Comparison of ENCODE assay signal across 16 mouse cellular contexts in genomic region chr8:108327711-108328110, GRCm38 (mm10).
DNase-seq lines count a peak whose midpoint lies in the region; ATAC-seq and TF ChIP-seq lines count a peak whose summit lies in the region.
"Had no signal": no experiment of that assay in that cellular context is flagged by ENCODE, and none has a peak within 500 bp of the region (broad histone marks: within the 10 kb centered on the region; RNA-seq: fewer than 3 reads in every experiment).

No protein-coding gene starts in this region.

- no peak for TF ChIP-seq EP300 in stomach, postnatal 0 days (optimal IDR thresholded peaks at IDR 0.05)

- H3K4me3 ChIP-seq in forebrain, embryonic 14.5 days (ENCODE audit: low read depth, low read length): no peak overlapping the region
- no peak overlapping the region for H3K4me3 ChIP-seq in forebrain, embryonic 13.5 days
- no peak overlapping the region for H3K4me3 ChIP-seq in stomach, postnatal 0 days (ENCODE audit: low read depth, low read length)
- H3K4me3 ChIP-seq: hindbrain, embryonic 10.5 days; liver, embryonic 13.5 days; neural tube, embryonic 15.5 days had no signal

- 36% methylated on average over 2 of the region's 2 CpGs for WGBS in forebrain, embryonic 14.5 days
- WGBS in forebrain, embryonic 13.5 days: 54% methylated on average over 2 of the region's 2 CpGs
- 72% methylated on average over 2 of the region's 2 CpGs for WGBS in stomach, postnatal 0 days

- no peaks in the 10 kb centered on the region for H3K27me3 ChIP-seq in forebrain, embryonic 14.5 days (replicated peaks; ENCODE audit: control insufficient read depth, insufficient read depth, low read length)
- H3K27me3 ChIP-seq in forebrain, embryonic 13.5 days: no peaks in the 10 kb centered on the region
- no peaks in the 10 kb centered on the region for H3K27me3 ChIP-seq in stomach, postnatal 0 days (ENCODE audit: control insufficient read depth, insufficient read depth, low read length)
- H3K27me3 ChIP-seq: liver, embryonic 13.5 days; neural tube, embryonic 15.5 days had no signal

- no peak overlapping the region for H3K27ac ChIP-seq in forebrain, embryonic 14.5 days (ENCODE audit: low read depth, low read length)
- H3K27ac ChIP-seq in forebrain, embryonic 13.5 days: no peak overlapping the region
- no peak overlapping the region for H3K27ac ChIP-seq in stomach, postnatal 0 days (replicated peaks)
- H3K27ac ChIP-seq: hindbrain, embryonic 10.5 days; liver, embryonic 13.5 days; neural tube, embryonic 15.5 days had no signal

- H3K4me1 ChIP-seq in forebrain, embryonic 14.5 days (ENCODE audit: control insufficient read depth, insufficient read depth, low read length): no peaks in the 10 kb centered on the region
- no peaks in the 10 kb centered on the region for H3K4me1 ChIP-seq in forebrain, embryonic 13.5 days
- H3K4me1 ChIP-seq in stomach, postnatal 0 days (replicated peaks; ENCODE audit: control insufficient read depth, insufficient read depth): no peaks in the 10 kb centered on the region
- H3K4me1 ChIP-seq: hindbrain, embryonic 10.5 days; liver, embryonic 13.5 days; neural tube, embryonic 15.5 days had no signal

- H3K4me2 ChIP-seq in forebrain, embryonic 14.5 days (ENCODE audit: low read length): no peak overlapping the region
- no peak overlapping the region for H3K4me2 ChIP-seq in forebrain, embryonic 13.5 days
- H3K4me2 ChIP-seq in stomach, postnatal 0 days (replicated peaks; ENCODE audit: low read depth): no peak overlapping the region
- H3K4me2 ChIP-seq: heart, embryonic 11.5 days; liver, embryonic 13.5 days; neural tube, embryonic 15.5 days had no signal

- no peak overlapping the region for H3K9ac ChIP-seq in forebrain, embryonic 14.5 days (ENCODE audit: low read length)
- no peak overlapping the region for H3K9ac ChIP-seq in forebrain, embryonic 13.5 days
- H3K9ac ChIP-seq in stomach, postnatal 0 days (ENCODE audit: low read length): no peak overlapping the region
- H3K9ac ChIP-seq: liver, embryonic 13.5 days; neural tube, embryonic 15.5 days had no signal

- no peaks in the 10 kb centered on the region for H3K9me3 ChIP-seq in forebrain, embryonic 14.5 days (replicated peaks; ENCODE audit: control insufficient read depth, low read length)
- no peaks in the 10 kb centered on the region for H3K9me3 ChIP-seq in forebrain, embryonic 13.5 days (replicated peaks)
- H3K9me3 ChIP-seq in stomach, postnatal 0 days (ENCODE audit: control insufficient read depth, low read length): no peaks in the 10 kb centered on the region
- H3K9me3 ChIP-seq: hindbrain, embryonic 10.5 days; liver, embryonic 13.5 days; neural tube, embryonic 15.5 days had no signal

- no peaks in the 10 kb centered on the region for H3K36me3 ChIP-seq in forebrain, embryonic 14.5 days (ENCODE audit: control insufficient read depth, insufficient read depth, low read length)
- no peaks in the 10 kb centered on the region for H3K36me3 ChIP-seq in forebrain, embryonic 13.5 days (ENCODE audit: poor library complexity, severe bottlenecking)
- no peaks in the 10 kb centered on the region for H3K36me3 ChIP-seq in stomach, postnatal 0 days (ENCODE audit: control insufficient read depth, insufficient read depth, low read length)
- H3K36me3 ChIP-seq: hindbrain, embryonic 10.5 days; liver, embryonic 13.5 days; neural tube, embryonic 15.5 days had no signal

- TF ChIP-seq CTCF in stomach, postnatal 0 days (IDR thresholded peaks at IDR 0.05; ENCODE audit: low read depth): no peak

- DNase-seq in forebrain, embryonic 14.5 days (ENCODE audit: low spot score): peak; percentile 77
- peak; percentile 23 for DNase-seq in layer of hippocampus, adult 11-12 months (ENCODE audit: low spot score)
- no peak for DNase-seq in layer of hippocampus, postnatal 36 days
- peak; percentile 21 for DNase-seq in brain, adult 2 months (ENCODE audit: low read depth, low spot score)
- DNase-seq in lung, postnatal 10 days: peak; percentile 62
- DNase-seq in embryo, embryonic 11 days: no peak
- no peak for DNase-seq in stomach, postnatal 0 days (ENCODE audit: low spot score)
- DNase-seq: cerebellum, postnatal 14 days; kidney, postnatal 4 days; liver, embryonic 13.5 days; retina, postnatal 1 day had no signal

- no peak for ATAC-seq in forebrain, embryonic 14.5 days
- ATAC-seq in forebrain, embryonic 13.5 days: no peak
- no peak for ATAC-seq in stomach, postnatal 0 days (ENCODE audit: low FRiP score, low TSS enrichment)
- ATAC-seq: intestine, postnatal 0 days had no signal

Comparison
In these comparisons a context has a peak if more than half of its experiments do, and no peak if none do; other contexts are left out.
1. DNase-seq: peak in forebrain, embryonic 14.5 days (single experiment), layer of hippocampus, adult 11-12 months (single experiment), brain, adult 2 months (single experiment) and lung, postnatal 10 days (single experiment); none in layer of hippocampus, postnatal 36 days (0 of 2), embryo, embryonic 11 days (single experiment) and stomach, postnatal 0 days (single experiment).